Mouse (Mus musculus): ENCODE measurements around the gene Krtap5-4.

- TF ChIP-seq CTCF (conservative IDR thresholded peaks at IDR 0.05 in 1 of 2, IDR thresholded peaks at IDR 0.05 in 1 of 2; ENCODE audit: low read depth in 2 of 2, low read length in 2 of 2) (no peak), JUND (conservative IDR thresholded peaks at IDR 0.05; ENCODE audit: low read depth, low read length) (no peak), EP300 (IDR thresholded peaks at IDR 0.05; ENCODE audit: low read length) (no peak), HCFC1 (IDR thresholded peaks at IDR 0.05; ENCODE audit: low read depth, low read length) (no peak), POLR2A (IDR thresholded peaks at IDR 0.05; ENCODE audit: low read depth, low read length) (no peak), MAFK (IDR thresholded peaks at IDR 0.05; ENCODE audit: insufficient replicate concordance, low read length) (no peak), USF1 (IDR thresholded peaks at IDR 0.05; ENCODE audit: low read depth, low read length) (no peak), RCOR1 (conservative IDR thresholded peaks at IDR 0.05; ENCODE audit: low read depth, low read length) (no peak)
Measured at GRCm38 (mm10) chr7:142349308-142349961, 46.1 kb downstream of the Krtap5-4 start.

Measured in CH12.LX (cell line).